Mouse (Mus musculus): Measurements from ENCODE around the gene 4930455H04Rik.

DNA sequence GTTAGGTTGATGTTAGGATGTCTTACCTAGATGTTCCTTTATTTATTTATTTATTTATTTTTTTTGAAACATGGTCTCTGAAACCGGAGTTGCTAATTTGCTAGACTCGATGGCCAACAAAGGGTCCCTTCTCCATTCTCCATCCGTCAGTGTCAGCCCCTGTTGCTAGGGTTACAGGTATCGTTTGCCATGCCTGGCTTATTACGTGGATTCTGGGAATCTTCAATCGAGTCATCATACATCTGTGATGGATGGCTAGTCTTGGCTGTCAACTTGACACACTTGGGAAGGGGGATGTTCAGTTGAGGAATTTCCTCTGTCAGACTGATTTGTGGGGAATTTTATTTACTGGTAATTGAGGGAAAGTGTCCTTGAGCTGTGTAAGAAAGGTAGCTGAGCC lies 25.3 kb upstream of the 4930455H04Rik start:
- TF ChIP-seq CTCF (IDR thresholded peaks at IDR 0.05; ENCODE audit: low read depth) (no peak), EP300 (IDR thresholded peaks at IDR 0.05; ENCODE audit: low read depth) (no peak)
